Mouse (Mus musculus) limb, embryonic 14.5 days (tissue): ENCODE results near the gene Exd2. TPM values are rescaled to one million over a fixed set of nuclear protein-coding genes. Genes with fewer than 3 reads are reported as not detected.

Source experiments
- ATAC-seq: fragments of 200-750 bp; cut with Nextera tagmentation; 2 replicates; pipeline ENCODE4 v1.8.0; 2017; ENCODE audit warnings: low read depth, moderate number of reproducible peaks, moderate TSS enrichment; ENCODE audit not compliant: low FRiP score
- DNase-seq: peaks from one replicate; pipeline ENCODE4 v3.0.0-alpha.2; 2015; ENCODE audit warnings: low spot score
- H3K27ac ChIP-seq: fragments of 300-500 bp; sonication (generic); replicated peaks from 2 replicates; pipeline ENCODE4 v1.5.1; 2014; ENCODE audit warnings: low read depth, mild to moderate bottlenecking, low read length, moderate library complexity, mixed read lengths
- H3K27me3 ChIP-seq: fragments of 300-500 bp; sonication (generic); 2 replicates; pipeline ENCODE4 v1.6.1; 2014; ENCODE audit warnings: low read length, mixed read lengths; ENCODE audit not compliant: control insufficient read depth, insufficient read depth
- H3K36me3 ChIP-seq: fragments of 300-500 bp; sonication (generic); 2 replicates; pipeline ENCODE4 v1.6.1; 2014; ENCODE audit warnings: mild to moderate bottlenecking, low read length, moderate library complexity, mixed read lengths; ENCODE audit not compliant: control insufficient read depth, insufficient read depth
- H3K4me1 ChIP-seq: fragments of 300-500 bp; sonication (generic); 2 replicates; pipeline ENCODE4 v1.6.1; 2014; ENCODE audit warnings: antibody characterized with exemption, low read length, mixed read lengths; ENCODE audit not compliant: control insufficient read depth, insufficient read depth
- H3K4me2 ChIP-seq: fragments of 300-500 bp; sonication (generic); replicated peaks from 2 replicates; pipeline ENCODE4 v1.6.1; 2014; ENCODE audit warnings: low read depth, mild to moderate bottlenecking, low read length, moderate library complexity; ENCODE audit not compliant: severe bottlenecking
- H3K4me3 ChIP-seq: fragments of 300-500 bp; sonication (generic); replicated peaks from 2 replicates; pipeline ENCODE4 v1.5.1; 2014; ENCODE audit warnings: low read length
- H3K9ac ChIP-seq: fragments of 300-500 bp; sonication (generic); 2 replicates; pipeline ENCODE4 v1.6.1; 2014; ENCODE audit warnings: mild to moderate bottlenecking, low read depth, low read length, moderate library complexity; ENCODE audit not compliant: severe bottlenecking
- H3K9me3 ChIP-seq: fragments of 300-500 bp; sonication (generic); 2 replicates; pipeline ENCODE4 v1.6.1; 2016; ENCODE audit warnings: low read length; ENCODE audit not compliant: control insufficient read depth
- POLR2A ChIP-seq: fragments of 200-500 bp; IDR thresholded peaks from 2 replicates; pipeline ENCODE4 v1.8.0; 2012; ENCODE audit warnings: inconsistent platforms, mild to moderate bottlenecking, moderate library complexity, borderline replicate concordance; ENCODE audit not compliant: insufficient read depth, insufficient read length; ENCODE audit errors: extremely low read depth
- WGBS: fragments of 180-500 bp; shearing (Covaris S2); extraction: QIAGEN DNeasy Blood & Tissue Kit; methylation state at CpG from one replicate; pipeline ENCODE4 v1.1.7; 2014; 5-methylcytosine and 5-hydroxymethylcytosine counted together
- polyA plus RNA-seq, 2 experiments: library from polyadenylated mRNA; depleted of rRNA in 1 of 2; stranded (reverse) in 1 of 2; unstranded in 1 of 2; fragments of >200 nt; fragmentation: Nextera tagmentation in 1 of 2; extraction: Ambion mirVana in 1 of 2; gene quantifications; 2 replicates each; pipeline versions ENCODE4 v1.2.1 to v1.2.3; 2012 to 2014

Gene Exd2
- polyA plus RNA-seq, 2 experiments = 22.8 to 30.5 TPM

- no peak for DNase-seq
- no peak for ATAC-seq
- Histone ChIP-seq H3K4me1 (peaks cover 6% of the 10 kb centered on the region), H3K9me3 (no peaks in the 10 kb centered on the region), H3K36me3 (no peaks in the 10 kb centered on the region), H3K4me2 (no peak overlapping the region), H3K27me3 (no peaks in the 10 kb centered on the region), H3K4me3 (no peak overlapping the region), H3K27ac (no peak overlapping the region), H3K9ac (no peak overlapping the region)
- WGBS = 35% methylated on average over 2 of the region's 2 CpGs
- no peak for TF ChIP-seq POLR2A
These were observed 71.0 kb downstream of the Exd2 start for GRCm38 (mm10) chr12:80533876-80534275.

GRCm38 (mm10) chr12:80537313-80537712 lies 74.4 kb downstream of the Exd2 start:
- no peaks in the 10 kb centered on the region for H3K27me3 ChIP-seq
- H3K4me2 ChIP-seq = no peak overlapping the region
- DNase-seq = no peak
- H3K27ac ChIP-seq = no peak overlapping the region
- TF ChIP-seq POLR2A = no peak
- no peaks in the 10 kb centered on the region for H3K4me1 ChIP-seq
- H3K9ac ChIP-seq = no peak overlapping the region
- H3K36me3 ChIP-seq = no peaks in the 10 kb centered on the region
- no peak for ATAC-seq
- no peak overlapping the region for H3K4me3 ChIP-seq
- no peaks in the 10 kb centered on the region for H3K9me3 ChIP-seq
- WGBS = 90% methylated on average over 2 of the region's 2 CpGs

GRCm38 (mm10) chr12:80538311-80538710 lies 75.4 kb downstream of the Exd2 start:
- Histone ChIP-seq H3K4me2 (no peak overlapping the region), H3K9ac (no peak overlapping the region), H3K4me1 (no peaks in the 10 kb centered on the region), H3K36me3 (no peaks in the 10 kb centered on the region), H3K27ac (no peak overlapping the region), H3K4me3 (no peak overlapping the region), H3K27me3 (no peaks in the 10 kb centered on the region), H3K9me3 (no peaks in the 10 kb centered on the region)
- ATAC-seq = no peak
- WGBS = 72% methylated on average over 6 of the region's 6 CpGs
- no peak for TF ChIP-seq POLR2A
- DNase-seq = no peak

- no peak for DNase-seq
- ATAC-seq = no peak
- H3K4me2 ChIP-seq = no peak overlapping the region
- H3K4me1 ChIP-seq = no peaks in the 10 kb centered on the region
- H3K9ac ChIP-seq = no peak overlapping the region
- H3K27me3 ChIP-seq = no peaks in the 10 kb centered on the region
- no peak for TF ChIP-seq POLR2A
- H3K9me3 ChIP-seq = no peaks in the 10 kb centered on the region
- no peak overlapping the region for H3K27ac ChIP-seq
- no peaks in the 10 kb centered on the region for H3K36me3 ChIP-seq
- 28% methylated on average over 4 of the region's 4 CpGs for WGBS
- no peak overlapping the region for H3K4me3 ChIP-seq
These were observed 82.4 kb downstream of the Exd2 start for GRCm38 (mm10) chr12:80545310-80545709.

- ATAC-seq (no peak), DNase-seq (no peak)
- Histone ChIP-seq H3K4me2 (no peak overlapping the region), H3K27ac (no peak overlapping the region), H3K9me3 (no peaks in the 10 kb centered on the region), H3K9ac (no peak overlapping the region), H3K36me3 (no peaks in the 10 kb centered on the region), H3K27me3 (no peaks in the 10 kb centered on the region), H3K4me3 (no peak overlapping the region), H3K4me1 (no peaks in the 10 kb centered on the region)
- 68% methylated on average over 11 of the region's 11 CpGs for WGBS
- no peak for TF ChIP-seq POLR2A
These were observed 86.8 kb downstream of the Exd2 start for GRCm38 (mm10) chr12:80549646-80550045.

Other genes starting within 250 kb of the Exd2 start
- 92.3 and 95.9 TPM in 2 replicates for gene Actn1, start 202.7 kb upstream of the Exd2 start, polyA plus RNA-seq (2012; rRNA removed)
- gene Actn1, start 202.7 kb upstream of the Exd2 start, polyA plus RNA-seq (2014; fragmentation: Nextera tagmentation; extraction: Ambion mirVana) = 35.8 and 39.1 TPM in 2 replicates
- 27.8 and 33.9 TPM in 2 replicates for gene Dcaf5, start 26.5 kb upstream of the Exd2 start, polyA plus RNA-seq (2012; rRNA removed)
- gene Dcaf5, start 26.5 kb upstream of the Exd2 start, polyA plus RNA-seq (2014; fragmentation: Nextera tagmentation; extraction: Ambion mirVana) = 13.9 and 15.6 TPM in 2 replicates
- gene Galnt16, start 55.2 kb downstream of the Exd2 start, polyA plus RNA-seq (2012; rRNA removed) = 19.1 and 20.2 TPM in 2 replicates
- gene Galnt16, start 55.2 kb downstream of the Exd2 start, polyA plus RNA-seq (2014; fragmentation: Nextera tagmentation; extraction: Ambion mirVana) = 12.4 and 15.7 TPM in 2 replicates
- 29.1 and 40.6 TPM in 2 replicates for gene Slc39a9, start 180.8 kb downstream of the Exd2 start, polyA plus RNA-seq (2012; rRNA removed)
- gene Slc39a9, start 180.8 kb downstream of the Exd2 start, polyA plus RNA-seq (2014; fragmentation: Nextera tagmentation; extraction: Ambion mirVana) = 26.9 and 28.0 TPM in 2 replicates
- gene Erh, start 181.2 kb downstream of the Exd2 start, polyA plus RNA-seq (2012; rRNA removed) = 290 and 355 TPM in 2 replicates
- 285 and 294 TPM in 2 replicates for gene Erh, start 181.2 kb downstream of the Exd2 start, polyA plus RNA-seq (2014; fragmentation: Nextera tagmentation; extraction: Ambion mirVana)
- 0.29 and 0.33 TPM in 2 replicates for gene Plekhd1, start 229.5 kb downstream of the Exd2 start, polyA plus RNA-seq (2012; rRNA removed)
- 0.12 and 0.18 TPM in 2 replicates for gene Plekhd1, start 229.5 kb downstream of the Exd2 start, polyA plus RNA-seq (2014; fragmentation: Nextera tagmentation; extraction: Ambion mirVana)